Mouse (Mus musculus) E14TG2a.4 (cell line): ENCODE measurements around the gene Hist1h2bh.

Experiments used
- CTCF ChIP-seq: conservative IDR thresholded peaks from 2 replicates; pipeline ENCODE4 v1.5.1; 2014; ENCODE audit warnings: low read length
- NANOG ChIP-seq: IDR thresholded peaks from 2 replicates; pipeline ENCODE4 v1.6.1; 2014; ENCODE audit warnings: borderline replicate concordance, low read length, mixed read lengths

DNA sequence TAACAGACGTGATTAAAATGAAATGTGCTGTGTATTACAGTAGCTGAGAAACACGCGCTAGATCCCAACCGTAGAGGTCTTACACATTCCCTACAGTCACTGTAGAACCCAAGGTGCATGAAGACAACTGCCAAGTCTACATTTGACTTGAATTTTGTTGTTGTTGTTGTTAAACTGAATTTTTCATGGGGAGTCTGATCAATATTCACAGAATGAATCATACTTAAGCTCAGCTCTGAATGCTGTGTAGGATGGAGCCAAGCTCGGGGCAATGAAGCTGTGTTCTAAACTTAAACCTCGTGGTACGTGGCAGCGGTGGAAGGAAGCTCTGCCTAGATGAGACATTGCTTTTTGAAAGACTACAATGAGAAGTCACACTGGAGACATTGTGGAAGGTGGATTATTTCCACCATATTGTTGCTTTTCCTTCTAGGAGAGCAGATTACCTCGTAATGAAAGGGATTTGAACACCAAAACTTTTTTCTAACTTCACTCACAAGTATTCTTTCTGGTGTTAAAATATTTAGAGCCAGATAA is 41.1 kb downstream of the Hist1h2bh start:
- TF ChIP-seq CTCF (no peak), NANOG (no peak)
